Mouse (Mus musculus) cortical plate, adult 2 months (tissue): ENCODE results near the gene Sema4d. TPM values are rescaled to one million over a fixed set of nuclear protein-coding genes. Genes with fewer than 3 reads are reported as not detected.
A peak's percentile ranks its signal among the peaks of the same experiment; 100 is the strongest.

Experiments used
- H3K27ac ChIP-seq: fragments of 200-500 bp; 2 replicates; pipeline ENCODE4 v1.5.1; 2012; ENCODE audit warnings: low read length, control low read depth, inconsistent platforms; ENCODE audit not compliant: insufficient read depth
- H3K4me1 ChIP-seq: fragments of 200-500 bp; 2 replicates; pipeline ENCODE4 v1.6.1; 2011; ENCODE audit warnings: low read length; ENCODE audit not compliant: control insufficient read depth, insufficient read depth
- H3K4me3 ChIP-seq: fragments of 200-500 bp; 2 replicates; pipeline ENCODE4 v1.5.1; 2011; ENCODE audit warnings: mild to moderate bottlenecking, low read length, control low read depth; ENCODE audit not compliant: insufficient read depth
- CTCF ChIP-seq: fragments of 200-500 bp; IDR thresholded peaks from 2 replicates; pipeline ENCODE4 v1.5.1; 2011; ENCODE audit warnings: mild to moderate bottlenecking, control low read depth, low read length; ENCODE audit not compliant: insufficient read depth; ENCODE audit errors: extremely low read depth
- POLR2A ChIP-seq: fragments of 200-500 bp; IDR thresholded peaks from 2 replicates; pipeline ENCODE4 v1.6.1; 2011; ENCODE audit warnings: mild to moderate bottlenecking, low read length, control low read depth; ENCODE audit not compliant: insufficient read depth; ENCODE audit errors: extremely low read depth
- polyA plus RNA-seq: library from polyadenylated mRNA; depleted of rRNA; stranded (reverse); fragments of >200 nt; gene quantifications from 2 replicates; pipeline ENCODE4 v1.2.3, GENCODE M21; 2012

Sema4d gene
- polyA plus RNA-seq, 1 experiment = 99.9 TPM

- H3K4me3 ChIP-seq = peak overlapping the region; percentile 86
- H3K4me1 ChIP-seq = peaks cover 18% of the 10 kb centered on the region
- no peak overlapping the region for H3K27ac ChIP-seq
- no peak for TF ChIP-seq CTCF
- TF ChIP-seq POLR2A = no peak
These were observed 401 bp upstream of the Sema4d start for GRCm38 (mm10) chr13:51793948-51794347.

- TF ChIP-seq POLR2A (no peak), CTCF (no peak)
- Histone ChIP-seq H3K27ac (peak overlapping the region; percentile 94), H3K4me1 (peaks cover 18% of the 10 kb centered on the region), H3K4me3 (peak overlapping the region; percentile 86)
These were observed 670 bp downstream of the Sema4d start for GRCm38 (mm10) chr13:51792729-51793424.

- Histone ChIP-seq H3K4me3 (peak overlapping the region; percentile 86), H3K4me1 (peaks cover 18% of the 10 kb centered on the region), H3K27ac (peak overlapping the region; percentile 94; the same call in 1 of the 2 replicates)
- TF ChIP-seq POLR2A = no peak
- no peak for TF ChIP-seq CTCF
These were observed 1.4 kb downstream of the Sema4d start for GRCm38 (mm10) chr13:51792135-51792573.

GRCm38 (mm10) chr13:51791604-51792003 is 1.9 kb downstream of the Sema4d start:
- TF ChIP-seq POLR2A = no peak
- TF ChIP-seq CTCF = no peak
- Histone ChIP-seq H3K4me1 (peaks cover 18% of the 10 kb centered on the region), H3K27ac (no peak overlapping the region), H3K4me3 (peak overlapping the region; percentile 86)

GRCm38 (mm10) chr13:51790793-51791192 is 2.8 kb downstream of the Sema4d start:
- Histone ChIP-seq H3K27ac (no peak overlapping the region), H3K4me3 (no peak overlapping the region), H3K4me1 (peaks cover 18% of the 10 kb centered on the region)
- TF ChIP-seq POLR2A (no peak), CTCF (no peak)

GRCm38 (mm10) chr13:51787858-51788257 is 5.7 kb downstream of the Sema4d start:
- H3K27ac ChIP-seq = no peak overlapping the region
- H3K4me3 ChIP-seq = no peak overlapping the region
- peaks cover 21% of the 10 kb centered on the region for H3K4me1 ChIP-seq
- TF ChIP-seq POLR2A = no peak
- no peak for TF ChIP-seq CTCF

DNA sequence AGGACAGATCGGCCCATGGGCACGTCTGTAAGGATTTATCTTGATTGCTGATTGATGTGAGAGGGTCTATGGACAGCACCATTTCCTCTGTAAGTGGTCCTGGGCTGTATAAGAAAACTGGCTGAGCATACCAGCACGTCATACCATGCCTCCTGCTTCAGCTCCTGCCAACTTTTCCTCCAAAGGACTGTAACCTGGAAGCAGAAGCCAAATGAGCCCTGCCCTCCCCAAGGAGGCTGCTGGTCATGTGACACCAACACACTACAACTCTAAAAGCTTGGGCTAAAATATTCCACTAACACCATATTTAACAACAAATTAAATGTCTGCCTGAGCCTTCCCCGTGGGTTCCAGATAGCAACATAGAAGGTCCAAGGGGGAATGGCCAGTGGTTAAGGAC is 6.9 kb downstream of the Sema4d start:
- Histone ChIP-seq H3K4me1 (peaks cover 20% of the 10 kb centered on the region), H3K27ac (no peak overlapping the region), H3K4me3 (no peak overlapping the region)
- no peak for TF ChIP-seq CTCF
- TF ChIP-seq POLR2A = no peak

DNA sequence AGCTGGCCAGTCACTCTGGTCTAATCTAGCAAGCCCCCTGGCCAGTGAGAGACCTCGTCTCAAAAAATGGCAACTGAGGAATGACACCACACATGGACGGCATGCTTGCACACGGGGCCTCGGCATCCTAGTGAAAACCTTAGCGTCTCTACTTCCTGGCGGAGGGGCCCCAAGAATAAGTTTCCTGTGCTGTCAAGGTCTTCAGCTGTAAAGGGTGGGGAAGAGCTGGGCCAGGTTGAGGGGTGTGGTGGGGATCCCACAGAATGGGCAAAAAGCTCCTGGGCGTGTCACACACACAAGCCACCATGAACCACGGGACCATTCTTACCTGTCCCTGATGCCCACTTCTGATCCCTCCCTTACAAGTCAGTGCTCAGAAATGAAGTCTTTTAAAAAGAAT is 9.1 kb downstream of the Sema4d start:
- no peak overlapping the region for H3K4me3 ChIP-seq
- peaks cover 8% of the 10 kb centered on the region for H3K4me1 ChIP-seq
- TF ChIP-seq CTCF (no peak), POLR2A (no peak)
- no peak overlapping the region for H3K27ac ChIP-seq

DNA sequence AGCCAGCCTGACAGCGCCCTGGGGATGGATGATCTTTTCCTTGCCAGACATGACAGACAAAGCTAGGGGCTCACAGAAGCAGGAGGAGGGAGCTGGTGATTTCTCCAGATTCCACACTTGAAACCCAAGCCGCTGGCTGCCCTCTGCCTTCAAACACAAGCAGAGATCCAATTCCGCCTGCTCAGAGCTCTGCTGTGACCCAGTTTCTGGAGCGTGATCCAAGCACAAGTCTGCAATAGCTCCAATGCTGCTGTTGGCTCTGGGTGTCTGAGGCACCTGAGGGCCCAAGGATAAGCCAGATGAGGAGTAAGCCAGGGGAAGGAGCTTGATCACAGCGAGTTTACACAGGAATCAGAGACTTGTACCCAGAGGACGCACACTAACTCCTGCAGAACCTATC is 9.7 kb downstream of the Sema4d start:
- H3K4me3 ChIP-seq = no peak overlapping the region
- TF ChIP-seq POLR2A (no peak), CTCF (no peak)
- H3K27ac ChIP-seq = no peak overlapping the region
- peaks cover 8% of the 10 kb centered on the region; the same call in 1 of the 2 replicates for H3K4me1 ChIP-seq

DNA sequence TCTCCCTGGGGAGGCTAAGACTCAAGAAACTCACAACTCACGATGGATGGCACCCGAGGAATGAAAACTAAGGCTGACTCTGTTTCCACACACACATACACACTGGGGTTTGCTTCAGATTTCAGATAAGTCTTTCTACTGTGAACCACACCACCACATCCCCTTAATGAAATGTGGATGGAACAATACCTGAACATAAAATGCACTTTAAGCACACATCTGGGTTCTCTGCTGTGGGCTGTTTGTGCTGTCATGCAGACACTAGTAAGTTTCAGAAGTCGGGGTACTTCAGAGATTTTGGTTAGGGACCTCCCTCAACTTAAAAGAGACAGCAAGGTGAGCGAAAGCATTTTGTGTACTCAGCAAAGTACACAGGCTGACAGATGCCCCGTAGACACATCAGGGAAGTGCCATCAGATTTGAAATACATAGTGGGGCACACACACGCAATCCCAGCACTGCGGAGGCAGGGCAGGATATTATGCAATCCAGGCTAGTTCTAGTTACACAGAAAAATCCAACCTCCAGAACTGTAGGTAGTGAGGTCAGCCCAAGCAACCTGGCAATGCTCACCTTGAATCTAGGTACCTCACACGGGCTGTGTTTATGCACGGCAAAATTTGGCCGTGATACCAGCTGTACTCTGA is 12.9 kb downstream of the Sema4d start:
- H3K27ac ChIP-seq = no peak overlapping the region
- TF ChIP-seq CTCF (no peak), POLR2A (no peak)
- H3K4me3 ChIP-seq = no peak overlapping the region
- H3K4me1 ChIP-seq = peaks cover 29% of the 10 kb centered on the region
